Comparison of ENCODE assay signal across 26 mouse cellular contexts in the genomic region with DNA sequence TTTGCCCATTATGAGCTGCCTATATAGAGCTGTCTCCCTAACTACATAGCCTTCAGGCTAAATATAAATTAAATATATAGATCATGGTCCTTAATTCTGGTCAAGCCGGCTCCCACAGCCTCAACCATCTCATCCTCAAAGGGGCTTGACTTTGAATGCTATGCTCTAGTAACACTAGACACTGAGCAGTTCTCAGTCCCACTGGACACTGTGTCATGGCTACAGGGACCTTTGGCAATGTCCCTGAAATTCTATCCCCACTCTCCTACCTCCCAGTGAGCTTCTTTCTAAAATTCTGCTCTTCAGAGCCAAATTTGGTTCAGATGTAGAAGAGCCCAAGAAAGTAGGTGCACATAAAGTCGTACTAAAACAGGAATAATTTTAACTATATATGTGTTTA. TPM values are rescaled to one million over a fixed set of nuclear protein-coding genes. Genes with fewer than 3 reads are reported as not detected.
DNase-seq lines count a peak whose midpoint lies in the region; ATAC-seq lines count a peak whose summit lies in the region.
"Had no signal": no experiment of that assay in that cellular context is flagged by ENCODE, and none has a peak within 500 bp of the region (broad histone marks: within the 10 kb centered on the region; RNA-seq: fewer than 3 reads in every experiment).

No protein-coding gene starts in this region.

- no peaks in the 10 kb centered on the region for H3K27me3 ChIP-seq in kidney, embryonic 16.5 days (ENCODE audit: insufficient read depth, low read length)
- no peaks in the 10 kb centered on the region for H3K27me3 ChIP-seq in liver, embryonic 13.5 days
- H3K27me3 ChIP-seq in liver, embryonic 11.5 days (replicated peaks; ENCODE audit: control insufficient read depth, insufficient read depth, low read length): no peaks in the 10 kb centered on the region
- H3K27me3 ChIP-seq in liver, embryonic 16.5 days (ENCODE audit: control insufficient read depth, insufficient read depth, low read depth, low read length): no peaks in the 10 kb centered on the region
- H3K27me3 ChIP-seq: embryonic facial prominence, embryonic 12.5 days; embryonic facial prominence, embryonic 15.5 days; heart, embryonic 13.5 days; hindbrain, embryonic 15.5 days; Patski had no signal

- H3K4me3 ChIP-seq in kidney, embryonic 16.5 days (ENCODE audit: low read length): no peak overlapping the region
- no peak overlapping the region for H3K4me3 ChIP-seq in liver, embryonic 13.5 days (replicated peaks)
- no peak overlapping the region for H3K4me3 ChIP-seq in liver, embryonic 11.5 days (ENCODE audit: low read depth, low read length)
- no peak overlapping the region for H3K4me3 ChIP-seq in liver, embryonic 16.5 days (ENCODE audit: low read depth, low read length)
- H3K4me3 ChIP-seq: embryonic facial prominence, embryonic 12.5 days; embryonic facial prominence, embryonic 15.5 days; heart, adult 2 months; heart, embryonic 10.5 days; heart, embryonic 13.5 days; hindbrain, embryonic 12.5 days; hindbrain, embryonic 15.5 days had no signal

- no peaks in the 10 kb centered on the region for H3K36me3 ChIP-seq in kidney, embryonic 16.5 days (ENCODE audit: insufficient read depth, low read length)
- H3K36me3 ChIP-seq in liver, embryonic 13.5 days: no peaks in the 10 kb centered on the region; the same call in 1 of the 2 replicates
- H3K36me3 ChIP-seq in liver, embryonic 11.5 days (ENCODE audit: control insufficient read depth, insufficient read depth, low read length): no peaks in the 10 kb centered on the region; the same call in 1 of the 2 replicates
- no peaks in the 10 kb centered on the region for H3K36me3 ChIP-seq in liver, embryonic 16.5 days (ENCODE audit: control insufficient read depth, insufficient read depth)
- H3K36me3 ChIP-seq: embryonic facial prominence, embryonic 12.5 days; embryonic facial prominence, embryonic 15.5 days; heart, embryonic 10.5 days; heart, embryonic 13.5 days; hindbrain, embryonic 12.5 days; hindbrain, embryonic 15.5 days had no signal

- no peak overlapping the region for H3K27ac ChIP-seq in kidney, embryonic 16.5 days (ENCODE audit: low read length)
- H3K27ac ChIP-seq in liver, embryonic 13.5 days: peak overlapping the region; percentile 69
- H3K27ac ChIP-seq in liver, embryonic 11.5 days (ENCODE audit: low read depth, low read length): no peak overlapping the region; the same call in 1 of the 2 replicates
- H3K27ac ChIP-seq in liver, embryonic 16.5 days (ENCODE audit: low read length): 0 out of 2 replicates have a peak overlapping the region, but pooled peaks have one; percentile 17
- H3K27ac ChIP-seq: embryonic facial prominence, embryonic 12.5 days; embryonic facial prominence, embryonic 15.5 days; heart, adult 2 months; heart, embryonic 10.5 days; heart, embryonic 13.5 days; hindbrain, embryonic 12.5 days; hindbrain, embryonic 15.5 days had no signal

- DNase-seq in gastrocnemius, adult 18-20 months (ENCODE audit: low spot score): peak; percentile 62
- no peak for DNase-seq in gastrocnemius, postnatal 4 days (ENCODE audit: low spot score in 2 of 2)
- no peak for DNase-seq in kidney, adult 8-10 months
- no peak for DNase-seq in liver, embryonic 13.5 days
- DNase-seq in liver, embryonic 11.5 days (ENCODE audit: low spot score): no peak
- DNase-seq in cerebellum, postnatal 14 days: no peak
- DNase-seq: adrenal gland, postnatal 10 days; adrenal gland, postnatal 36 days; cerebellum, adult 18-20 months; cerebellum, adult 9-10 months; cerebellum, postnatal 25 days; forebrain, postnatal 0 days; gastrocnemius, postnatal 10 days; heart, adult 2 months; heart, postnatal 14 days had no signal

- H3K9ac ChIP-seq in kidney, embryonic 16.5 days (replicated peaks; ENCODE audit: low read length): no peak overlapping the region
- H3K9ac ChIP-seq in liver, embryonic 13.5 days: no peak overlapping the region
- no peak overlapping the region for H3K9ac ChIP-seq in liver, embryonic 11.5 days (ENCODE audit: low read depth, low read length)
- peak overlapping the region; percentile 24; the same call in 1 of the 2 replicates for H3K9ac ChIP-seq in liver, embryonic 16.5 days (ENCODE audit: low read depth, low read length)
- H3K9ac ChIP-seq: embryonic facial prominence, embryonic 12.5 days; embryonic facial prominence, embryonic 15.5 days; forebrain, postnatal 0 days; heart, embryonic 13.5 days; hindbrain, embryonic 12.5 days; hindbrain, embryonic 15.5 days had no signal

- no peaks in the 10 kb centered on the region for H3K9me3 ChIP-seq in kidney, embryonic 16.5 days (ENCODE audit: low read length)
- H3K9me3 ChIP-seq in liver, embryonic 13.5 days (replicated peaks): no peaks in the 10 kb centered on the region
- no peaks in the 10 kb centered on the region for H3K9me3 ChIP-seq in liver, embryonic 11.5 days (ENCODE audit: control insufficient read depth, low read length)
- H3K9me3 ChIP-seq in liver, embryonic 16.5 days (replicated peaks; ENCODE audit: control insufficient read depth, low read length): no peaks in the 10 kb centered on the region
- H3K9me3 ChIP-seq: embryonic facial prominence, embryonic 12.5 days; embryonic facial prominence, embryonic 15.5 days; G1E; heart, embryonic 10.5 days; heart, embryonic 13.5 days; hindbrain, embryonic 12.5 days; hindbrain, embryonic 15.5 days had no signal

- H3K4me1 ChIP-seq in kidney, embryonic 16.5 days (ENCODE audit: insufficient read depth, low read length): peaks cover 44% of the 10 kb centered on the region
- peaks cover 81% of the 10 kb centered on the region for H3K4me1 ChIP-seq in liver, embryonic 13.5 days (replicated peaks)
- H3K4me1 ChIP-seq in liver, embryonic 11.5 days (replicated peaks; ENCODE audit: control insufficient read depth, insufficient read depth, low read length): peaks cover 34% of the 10 kb centered on the region
- H3K4me1 ChIP-seq in liver, embryonic 16.5 days (ENCODE audit: control insufficient read depth, low read depth, low read length): peaks cover 47% of the 10 kb centered on the region

- 55% methylated on average over 2 of the region's 2 CpGs for WGBS in kidney, embryonic 16.5 days
- WGBS in liver, embryonic 13.5 days (ENCODE audit: insufficient replicate concordance): 86% methylated on average over 2 of the region's 2 CpGs
- WGBS in liver, embryonic 11.5 days: 95% methylated on average over 2 of the region's 2 CpGs
- WGBS in liver, embryonic 16.5 days (ENCODE audit: insufficient replicate concordance): 93% methylated on average over 2 of the region's 2 CpGs

- ATAC-seq in kidney, embryonic 16.5 days (ENCODE audit: low FRiP score, low TSS enrichment): peak; percentile 19; the same call in 1 of the 2 replicates
- ATAC-seq in liver, embryonic 13.5 days (ENCODE audit: low read depth): no peak
- ATAC-seq in liver, embryonic 11.5 days (replicated peaks; ENCODE audit: low FRiP score): no peak
- ATAC-seq in liver, embryonic 16.5 days (ENCODE audit: low read depth): no peak
- ATAC-seq: forebrain, embryonic 14.5 days; forebrain, postnatal 0 days; Patski had no signal

- no peak overlapping the region for H3K4me2 ChIP-seq in kidney, embryonic 16.5 days (replicated peaks; ENCODE audit: low read depth, low read length)
- no peak overlapping the region for H3K4me2 ChIP-seq in liver, embryonic 13.5 days
- no peak overlapping the region for H3K4me2 ChIP-seq in liver, embryonic 11.5 days
- no peak overlapping the region for H3K4me2 ChIP-seq in liver, embryonic 16.5 days (ENCODE audit: low read depth, low read length)
- H3K4me2 ChIP-seq: embryonic facial prominence, embryonic 12.5 days; embryonic facial prominence, embryonic 15.5 days; heart, embryonic 13.5 days; hindbrain, embryonic 12.5 days; hindbrain, embryonic 15.5 days had no signal

RNA-seq across cellular contexts. Expression of gene St3gal6, which starts 7.9 kb away (rescaled TPM):
- total RNA-seq in gastrocnemius, adult 18-20 months (2021): 100 to 1,000 TPM; 166 to 178 TPM
- total RNA-seq in gastrocnemius, postnatal 4 days (2021): 10 to 100 TPM; 33.4 to 42.6 TPM
- 80.5 and 89.9 TPM in 2 replicates for polyA plus RNA-seq in kidney, embryonic 16.5 days (2015; fragmentation: Nextera tagmentation; extraction: Ambion mirVana)
- polyA plus RNA-seq in liver, embryonic 13.5 days (2015; fragmentation: Nextera tagmentation; extraction: Ambion mirVana): 43.5 and 47.6 TPM in 2 replicates
- 66.0 and 67.9 TPM in 2 replicates for polyA plus RNA-seq in liver, embryonic 11.5 days (2014; fragmentation: Nextera tagmentation; extraction: Ambion mirVana)
- 25.1 and 25.7 TPM in 2 replicates for polyA plus RNA-seq in liver, embryonic 16.5 days (2015; fragmentation: Nextera tagmentation; extraction: Ambion mirVana)

Comparison
In these comparisons a context has a peak if more than half of its experiments do, and no peak if none do; other contexts are left out.
1. H3K27ac ChIP-seq: peak in liver, embryonic 13.5 days (single experiment) and liver, embryonic 16.5 days (single experiment); none in kidney, embryonic 16.5 days (single experiment) and liver, embryonic 11.5 days (single experiment).